Mouse (Mus musculus) brown adipose tissue, adult 24 weeks (tissue): ENCODE measurements at regions not wholly inside any gene's neighbourhood (a gene's known extent, or its start where the extent isn't known, plus 50 kb on each side); places are given as distances from the start of the nearest gene placed in this dataset.

Source experiments
- H3K27ac ChIP-seq: fragments of 200-500 bp; replicated peaks from 2 replicates; pipeline ENCODE4 v1.5.1; 2012; ENCODE audit warnings: low read depth, mild to moderate bottlenecking, low read length
- H3K4me1 ChIP-seq: fragments of 200-500 bp; 2 replicates; pipeline ENCODE4 v1.6.1; 2012; ENCODE audit warnings: low read length, mixed read lengths; ENCODE audit not compliant: control insufficient read depth, insufficient read depth, insufficient read length
- H3K4me3 ChIP-seq: fragments of 200-500 bp; 2 replicates; pipeline ENCODE4 v1.5.1; 2012; ENCODE audit warnings: low read depth, mild to moderate bottlenecking, low read length, moderate library complexity; ENCODE audit not compliant: insufficient read depth

DNA sequence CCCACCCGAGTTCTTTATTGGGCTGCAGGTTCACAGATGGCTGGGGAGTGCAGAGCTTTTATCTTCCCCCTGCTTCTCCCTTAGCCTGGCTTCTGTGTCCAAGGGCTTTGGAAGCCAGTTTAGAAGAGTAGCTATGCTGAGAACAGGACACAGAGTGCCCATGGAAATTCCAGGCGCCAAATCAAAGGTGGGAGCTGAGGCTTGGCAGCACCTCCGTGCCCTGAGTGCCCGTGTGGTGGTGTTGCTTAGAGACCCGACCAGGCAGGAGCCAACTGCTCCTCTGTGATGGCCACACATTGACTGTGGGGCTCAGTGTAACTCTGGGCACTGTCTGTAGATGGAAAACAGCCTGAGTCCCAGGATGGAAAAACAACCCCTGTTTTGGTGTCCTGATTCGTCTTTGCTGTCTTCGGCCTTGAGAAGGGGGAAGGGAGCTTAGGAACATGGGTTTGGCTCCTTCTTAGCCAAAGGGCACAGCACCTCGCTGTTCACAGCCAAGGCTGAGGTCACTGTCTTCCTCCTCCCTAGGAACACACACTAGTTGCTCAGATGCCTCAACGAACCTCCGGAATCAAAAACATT is 77.1 kb upstream of the Slc6a6 start:
- H3K27ac ChIP-seq: no peak overlapping the region
- no peak overlapping the region for H3K4me3 ChIP-seq
- H3K4me1 ChIP-seq: peaks cover 2% of the 10 kb centered on the region

DNA sequence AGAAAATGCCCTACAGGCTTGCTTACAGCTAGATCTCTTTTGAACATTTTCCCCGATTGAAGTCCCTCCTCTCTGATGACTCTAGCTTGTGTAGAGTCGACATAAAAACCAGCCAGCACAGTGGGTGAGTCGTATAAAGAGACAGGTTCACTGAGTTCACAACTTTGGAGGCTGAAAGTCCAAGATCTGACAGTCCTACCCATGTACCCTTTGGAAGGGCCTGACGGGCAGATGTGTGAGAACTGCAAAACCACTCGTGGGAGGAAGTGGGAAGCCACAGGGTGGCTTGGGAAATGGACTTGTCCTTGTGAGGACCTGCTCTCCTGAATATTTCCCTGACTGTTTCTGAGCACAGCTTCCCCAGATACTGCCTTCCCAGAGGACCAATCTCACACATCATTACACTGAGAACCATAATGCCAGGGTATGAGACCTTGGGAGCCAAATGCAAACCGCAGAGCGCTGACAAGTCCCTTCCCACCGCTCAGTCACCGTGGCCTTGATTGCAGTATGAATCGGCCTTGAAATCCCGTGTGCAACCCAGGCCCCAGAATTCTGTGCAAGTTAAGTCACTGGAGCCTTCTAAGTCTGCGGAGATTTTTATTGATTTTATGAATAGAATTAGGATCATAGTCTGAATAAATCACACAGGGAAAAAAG is 76.1 kb upstream of the Slc6a6 start:
- Histone ChIP-seq H3K27ac (no peak overlapping the region), H3K4me3 (no peak overlapping the region), H3K4me1 (no peaks in the 10 kb centered on the region)

DNA sequence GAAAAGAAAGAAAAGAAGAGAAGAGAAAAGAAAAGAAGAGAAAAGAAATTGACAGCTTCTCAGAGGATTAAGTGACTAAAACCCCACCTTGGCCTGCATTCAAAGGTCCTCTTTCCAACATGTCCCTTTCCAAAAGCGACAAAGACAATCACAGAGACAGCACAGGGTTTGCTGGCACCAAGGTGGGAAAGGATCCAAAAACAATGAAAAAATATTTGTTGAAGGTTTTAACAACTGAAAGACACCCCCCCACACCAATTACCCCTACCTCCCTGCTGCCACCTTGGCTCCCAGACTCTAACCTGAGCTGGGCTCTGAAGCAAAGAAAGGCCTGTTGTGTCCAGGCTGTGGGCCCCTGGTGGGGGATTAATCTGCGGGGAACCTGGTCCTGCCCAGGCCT is 74.2 kb upstream of the Slc6a6 start:
- H3K27ac ChIP-seq: no peak overlapping the region
- no peaks in the 10 kb centered on the region for H3K4me1 ChIP-seq
- no peak overlapping the region for H3K4me3 ChIP-seq

DNA sequence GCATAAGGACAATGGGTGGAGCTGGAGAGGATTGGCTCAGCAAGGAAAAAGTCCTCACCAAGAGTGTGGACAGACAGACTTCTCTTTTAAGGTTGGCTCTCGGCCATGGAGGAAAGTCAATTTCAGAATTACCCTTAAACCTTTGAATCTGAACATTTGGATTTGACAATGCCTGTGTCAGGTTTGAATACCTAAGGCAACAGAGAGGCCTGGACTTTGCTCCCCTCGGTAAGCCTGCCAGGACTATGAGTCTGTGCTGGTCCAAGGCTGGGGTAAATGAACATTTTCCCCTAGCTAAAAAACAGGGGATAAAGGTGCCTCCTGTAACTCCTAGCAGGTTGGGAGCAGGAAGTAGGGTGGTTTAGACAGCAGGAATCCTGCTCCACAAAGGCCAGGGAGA is 68.8 kb upstream of the Slc6a6 start:
- Histone ChIP-seq H3K4me3 (no peak overlapping the region), H3K4me1 (peaks cover 3% of the 10 kb centered on the region), H3K27ac (no peak overlapping the region)

DNA sequence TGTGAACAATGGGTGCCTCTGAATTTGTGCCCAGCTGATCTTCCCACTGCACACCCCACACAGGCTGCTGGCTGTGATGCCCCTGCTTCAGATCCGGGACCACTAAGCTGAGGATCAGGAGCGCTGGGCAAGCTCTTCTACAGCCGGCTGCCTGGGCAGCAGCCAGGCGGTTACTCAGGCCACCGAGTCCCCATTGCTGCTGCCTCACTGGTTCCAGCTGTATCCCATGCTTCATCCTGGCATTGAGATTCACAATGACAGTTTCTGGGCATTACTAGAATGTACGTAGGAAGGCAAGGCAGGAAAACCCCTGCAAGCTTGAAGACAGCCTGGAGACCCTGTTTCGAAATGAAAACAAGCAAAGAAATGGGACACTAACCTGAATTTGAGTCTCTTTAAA is 67.3 kb upstream of the Slc6a6 start:
- Histone ChIP-seq H3K4me3 (no peak overlapping the region), H3K27ac (no peak overlapping the region)

DNA sequence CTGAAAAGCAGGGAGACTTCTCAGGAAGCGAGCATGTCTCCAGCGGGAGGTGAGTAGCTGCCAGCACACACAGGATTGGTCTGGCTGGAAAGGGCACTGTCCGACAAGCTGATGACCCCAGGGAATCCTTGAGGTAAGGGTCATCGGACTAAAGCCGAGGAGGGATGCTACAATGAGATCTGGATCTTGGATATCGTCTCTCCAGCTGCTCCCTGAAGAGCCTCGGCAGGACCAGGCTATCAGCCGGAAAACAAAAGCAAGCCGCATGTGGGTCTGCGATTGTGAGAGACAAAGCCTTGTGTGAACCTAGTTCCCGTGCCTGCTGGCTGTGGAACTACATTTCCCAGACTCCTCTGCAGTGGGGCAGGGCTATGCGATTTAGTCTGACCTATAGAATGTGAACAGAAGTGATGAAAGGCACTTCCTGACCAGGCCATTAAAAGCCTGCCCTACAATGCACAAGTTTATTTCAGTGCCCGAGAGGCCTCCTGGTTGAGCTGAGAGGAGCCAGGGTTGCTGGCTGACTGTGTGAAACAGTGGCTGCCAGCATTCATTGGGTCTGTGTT is 66.7 kb upstream of the Slc6a6 start:
- no peak overlapping the region for H3K27ac ChIP-seq
- peaks cover 3% of the 10 kb centered on the region for H3K4me1 ChIP-seq
- 0 out of 2 replicates have a peak overlapping the region, but pooled peaks have one; percentile 15 for H3K4me3 ChIP-seq

More for the DNA sequence above, 67.3 kb upstream of the Slc6a6 start:
- peaks cover 3% of the 10 kb centered on the region for H3K4me1 ChIP-seq

DNA sequence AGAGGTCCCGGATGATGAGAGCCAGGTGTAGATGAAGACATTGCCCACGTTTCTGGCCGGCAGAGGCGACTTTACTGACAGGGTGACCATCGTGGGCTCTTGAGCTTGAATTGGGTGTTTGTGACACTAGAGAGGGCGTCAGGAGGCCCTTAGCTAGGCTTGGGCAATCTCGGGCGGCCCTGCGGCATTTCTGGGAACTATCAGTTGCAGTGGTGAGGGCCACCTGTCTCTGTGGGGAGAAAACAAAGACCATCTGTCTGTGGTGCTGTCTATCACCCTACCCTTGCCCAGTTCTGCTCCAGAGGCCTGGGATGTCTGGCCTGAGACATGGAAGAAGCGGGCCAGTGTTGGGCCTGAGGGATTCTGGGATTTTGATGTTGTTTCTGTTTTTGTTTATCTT is 66.2 kb upstream of the Slc6a6 start:
- peaks cover 3% of the 10 kb centered on the region for H3K4me1 ChIP-seq
- no peak overlapping the region for H3K27ac ChIP-seq
- H3K4me3 ChIP-seq: no peak overlapping the region

DNA sequence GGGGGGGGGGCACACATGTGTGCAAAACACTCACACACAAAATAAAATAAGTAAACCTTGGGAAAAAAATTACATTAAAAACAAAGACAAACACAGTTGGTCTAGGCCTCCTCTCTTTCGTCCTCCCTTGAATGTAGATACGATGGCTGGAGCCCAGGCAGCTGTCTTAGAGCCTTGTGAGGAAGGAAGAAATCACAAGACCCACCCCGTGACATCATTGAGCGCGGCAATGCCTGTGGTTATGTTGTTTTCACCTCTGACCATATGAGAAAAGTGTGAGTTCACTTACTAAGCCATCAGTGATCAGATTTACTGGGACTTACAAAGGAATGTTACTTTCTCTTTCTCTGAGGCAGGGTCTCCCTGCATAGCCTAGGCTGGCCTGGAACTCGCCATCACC is 64.8 kb upstream of the Slc6a6 start:
- Histone ChIP-seq H3K4me1 (peaks cover 3% of the 10 kb centered on the region), H3K27ac (no peak overlapping the region), H3K4me3 (no peak overlapping the region)

DNA sequence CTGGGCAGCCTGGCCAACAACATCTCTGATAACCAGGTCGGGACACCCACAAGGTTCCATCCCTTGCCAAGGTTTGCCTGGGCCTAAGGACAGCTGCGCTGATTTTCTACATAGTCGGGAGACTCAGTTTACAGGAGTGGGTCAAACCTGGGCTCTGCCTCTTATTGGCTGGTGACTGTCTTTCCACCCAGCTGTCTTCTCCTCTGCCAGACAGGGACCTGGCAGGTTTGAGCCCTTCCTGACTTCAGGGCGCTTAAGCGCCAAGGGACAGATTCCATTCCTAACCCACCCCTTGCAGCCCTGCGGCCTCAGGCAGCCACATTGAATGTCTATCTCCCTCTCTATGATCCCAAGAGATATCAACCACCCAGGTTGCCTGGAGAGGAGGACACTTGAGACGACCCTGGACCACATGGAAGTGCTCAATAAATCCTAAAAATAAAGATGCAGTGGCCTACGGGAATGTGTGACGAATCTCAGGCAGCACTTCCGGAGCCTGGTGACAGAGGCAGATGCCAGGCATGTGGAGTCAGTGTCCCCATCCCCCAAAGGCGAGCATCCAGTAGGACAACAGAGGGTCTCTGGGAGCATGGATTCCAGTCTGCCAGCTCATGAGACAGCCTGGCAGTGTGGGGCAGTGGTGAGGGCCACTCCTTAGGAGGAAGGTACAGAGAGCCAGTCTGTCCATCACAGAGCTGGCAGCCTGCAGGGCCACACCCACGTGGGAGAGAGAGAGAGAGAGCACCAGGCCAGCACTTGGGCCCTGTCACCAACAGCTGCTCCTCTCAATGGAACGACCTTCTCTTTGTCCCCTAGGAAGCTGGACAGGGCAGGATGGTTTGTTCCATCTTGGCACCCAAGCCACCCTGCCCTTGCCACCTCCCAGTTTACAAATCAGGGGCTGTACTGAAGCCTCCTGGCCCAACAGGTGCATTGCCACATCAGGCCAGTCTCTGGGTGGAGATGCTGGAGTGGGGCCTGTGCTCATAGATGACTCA is 63.8 kb upstream of the Slc6a6 start:
- Histone ChIP-seq H3K4me3 (no peak overlapping the region), H3K27ac (no peak overlapping the region), H3K4me1 (peaks cover 3% of the 10 kb centered on the region)

DNA sequence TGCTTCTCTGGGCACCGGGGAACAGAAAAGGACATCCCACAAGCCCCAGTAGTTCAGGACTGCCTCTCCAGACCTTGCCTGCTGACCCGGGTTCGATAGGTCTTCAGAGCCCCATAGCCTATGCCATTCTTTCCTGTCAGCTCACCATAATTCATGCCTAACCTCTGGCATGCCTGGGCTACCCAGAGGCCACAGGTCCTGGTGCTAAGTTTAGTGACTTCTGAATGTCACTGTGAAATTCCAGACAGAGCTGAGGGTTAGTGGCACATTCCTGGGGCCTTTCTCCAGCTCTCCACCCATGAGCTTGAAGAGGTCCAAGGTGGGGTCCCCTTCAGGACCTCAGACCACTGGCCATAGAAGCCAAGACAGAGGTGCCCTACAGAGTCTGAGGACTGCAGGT is 62.4 kb upstream of the Slc6a6 start:
- Histone ChIP-seq H3K27ac (no peak overlapping the region), H3K4me1 (peaks cover 3% of the 10 kb centered on the region; the same call in 1 of the 2 replicates)

DNA sequence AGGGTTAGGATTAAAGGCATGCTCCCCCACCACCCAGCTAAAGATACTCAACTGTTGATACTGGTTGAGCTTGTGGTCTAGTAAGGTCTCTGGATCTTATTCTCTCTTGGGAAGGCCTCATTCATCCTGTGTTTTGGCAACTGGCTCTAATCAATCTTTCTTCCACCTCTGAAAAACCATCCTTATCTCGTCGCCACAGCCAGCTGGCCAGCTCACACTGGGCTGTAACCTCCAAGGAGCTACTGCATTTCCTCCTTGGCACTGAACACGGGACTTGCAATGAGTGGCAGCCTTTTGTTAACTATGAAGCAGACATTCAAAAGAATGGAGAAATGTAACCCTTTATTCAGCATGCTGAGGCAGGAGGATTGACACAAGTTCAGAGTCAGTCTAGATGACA is 61.4 kb upstream of the Slc6a6 start:
- Histone ChIP-seq H3K4me3 (no peak overlapping the region), H3K27ac (no peak overlapping the region), H3K4me1 (peaks cover under 1% of the 10 kb centered on the region; the same call in 1 of the 2 replicates)

More for the DNA sequence above, 62.4 kb upstream of the Slc6a6 start:
- no peak overlapping the region for H3K4me3 ChIP-seq

DNA sequence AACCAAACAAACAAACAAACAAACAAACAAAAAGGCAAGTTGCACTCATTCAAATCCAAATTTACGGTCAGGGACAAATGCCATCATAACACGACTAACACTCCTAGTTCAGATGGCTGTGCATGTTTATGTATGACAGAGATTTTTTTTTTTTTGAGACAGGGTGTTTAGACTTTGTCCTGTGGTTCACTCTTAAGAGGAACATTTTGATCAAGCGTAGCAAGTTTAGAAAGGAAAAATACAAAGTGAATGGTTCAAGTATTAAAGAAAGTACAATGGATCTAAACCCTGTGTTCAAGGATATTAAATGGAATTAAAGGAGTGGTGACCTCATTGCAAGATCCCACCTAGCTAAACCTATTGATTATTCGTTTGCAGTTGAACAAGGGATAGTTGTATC is 60.2 kb upstream of the Slc6a6 start:
- H3K27ac ChIP-seq: no peak overlapping the region
- no peak overlapping the region for H3K4me3 ChIP-seq
- H3K4me1 ChIP-seq: no peaks in the 10 kb centered on the region

DNA sequence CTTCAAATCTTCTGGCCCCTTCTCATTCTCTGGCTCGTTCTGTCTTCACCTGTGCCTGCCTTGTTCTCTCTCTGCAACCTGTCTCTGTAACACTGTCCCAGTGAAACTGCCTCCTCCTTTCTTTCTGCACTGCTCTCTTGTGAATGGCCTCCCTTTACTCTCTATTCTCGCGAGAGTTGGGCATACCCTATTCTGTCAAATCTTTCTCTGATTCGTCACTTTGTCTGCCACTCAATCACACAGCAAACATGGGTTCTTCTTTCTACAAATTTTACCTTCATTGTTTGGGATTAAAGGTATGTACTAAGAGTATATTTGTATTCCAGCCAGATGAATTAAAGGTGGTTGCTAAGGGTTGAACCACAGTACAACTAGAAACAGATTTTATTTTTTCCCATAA is 54.6 kb upstream of the Slc6a6 start:
- Histone ChIP-seq H3K27ac (no peak overlapping the region), H3K4me3 (no peak overlapping the region), H3K4me1 (peaks cover 6% of the 10 kb centered on the region)

DNA sequence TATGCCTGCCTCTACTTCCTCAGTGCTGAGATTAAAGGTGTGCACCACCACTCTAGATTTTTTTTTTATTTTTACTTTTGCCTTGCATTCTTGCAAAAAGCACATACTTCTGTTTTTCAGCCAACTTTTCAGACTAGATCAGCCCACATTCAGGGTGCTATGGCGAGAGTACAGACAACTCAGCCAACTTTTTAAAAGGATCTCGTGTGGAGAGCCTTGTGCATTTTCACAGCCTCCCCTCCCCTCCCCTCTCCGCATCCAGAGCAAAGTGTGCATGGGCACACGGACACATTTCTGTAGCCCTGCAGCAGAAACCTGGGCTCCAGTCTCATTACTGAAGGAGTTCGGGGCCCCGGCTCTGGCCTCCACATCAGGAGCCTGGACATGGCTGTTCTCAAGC is 52.6 kb upstream of the Slc6a6 start:
- Histone ChIP-seq H3K4me1 (peaks cover 6% of the 10 kb centered on the region), H3K27ac (no peak overlapping the region), H3K4me3 (no peak overlapping the region)
